Comparison of ENCODE assay signal across 8 mouse cellular contexts in the genomic region with DNA sequence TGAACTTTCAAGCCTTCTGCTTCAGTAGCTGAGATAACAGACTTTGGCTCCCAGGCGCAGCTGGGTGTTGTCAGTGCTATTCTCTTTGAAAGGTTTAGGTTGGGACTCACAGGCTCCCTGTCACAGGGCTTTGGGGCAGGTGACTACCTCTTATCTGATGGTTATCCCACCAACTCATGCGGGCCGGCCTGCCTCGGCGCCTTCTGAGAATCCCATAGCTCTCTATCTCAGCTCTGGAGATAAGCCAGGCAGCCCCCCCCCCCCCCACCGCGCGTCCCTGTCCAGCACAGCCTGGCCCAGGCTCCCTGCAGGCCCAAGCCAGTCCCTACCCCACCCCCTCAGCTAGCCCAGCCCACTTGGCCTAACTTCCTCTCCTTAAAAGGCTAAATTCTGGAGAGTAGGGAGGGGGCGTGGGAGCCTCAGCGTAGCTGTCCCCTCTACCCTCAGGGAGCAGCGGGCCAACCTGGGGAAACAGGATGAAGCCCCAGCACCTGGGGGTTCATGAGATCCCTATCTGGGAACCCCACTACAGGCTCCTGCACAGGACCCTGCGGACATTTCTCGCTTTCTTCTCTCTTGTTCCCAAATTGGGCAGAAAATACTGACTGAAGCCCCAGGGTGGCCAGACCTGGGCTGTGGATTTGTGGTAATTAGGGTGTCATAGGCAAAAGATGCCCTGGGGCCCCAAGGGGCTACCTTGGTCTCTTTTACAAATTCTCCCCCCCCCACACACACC. TPM values are rescaled to one million over a fixed set of nuclear protein-coding genes. Genes with fewer than 3 reads are reported as not detected.
A peak's percentile ranks its signal among the peaks of the same experiment; 100 is the strongest.
DNase-seq lines count a peak whose midpoint lies in the region; ATAC-seq and TF ChIP-seq lines count a peak whose summit lies in the region.

No protein-coding gene starts in this region.

- H3K36me3 ChIP-seq in ES-Bruce4 (ENCODE audit: control insufficient read depth, insufficient read depth, low read length, poor library complexity, severe bottlenecking), result no peaks in the 10 kb centered on the region
- no peaks in the 10 kb centered on the region for H3K36me3 ChIP-seq in forebrain, embryonic 14.5 days (ENCODE audit: control insufficient read depth, insufficient read depth, low read length)
- no peaks in the 10 kb centered on the region for H3K36me3 ChIP-seq in hindbrain, postnatal 0 days (ENCODE audit: insufficient read depth, low read length)
- H3K36me3 ChIP-seq in liver, embryonic 16.5 days (ENCODE audit: control insufficient read depth, insufficient read depth), result no peaks in the 10 kb centered on the region
- H3K36me3 ChIP-seq in stomach, embryonic 15.5 days, result no peaks in the 10 kb centered on the region

- WGBS in forebrain, embryonic 14.5 days, result 14% methylated on average over 13 of the region's 13 CpGs
- 24% methylated on average over 11 of the region's 13 CpGs for WGBS in hindbrain, postnatal 0 days
- 17% methylated on average over 13 of the region's 13 CpGs for WGBS in liver, embryonic 16.5 days (ENCODE audit: insufficient replicate concordance)
- 16% methylated on average over 13 of the region's 13 CpGs for WGBS in stomach, embryonic 15.5 days

- TF ChIP-seq CTCF in ES-Bruce4 (IDR thresholded peaks at IDR 0.05; ENCODE audit: low read depth, low read length), result no peak
- TF ChIP-seq CTCF in hindbrain, postnatal 0 days (IDR thresholded peaks at IDR 0.05; ENCODE audit: low read depth), result no peak

- H3K4me3 ChIP-seq in ES-Bruce4 (ENCODE audit: low read depth, low read length), result no peak overlapping the region
- H3K4me3 ChIP-seq in forebrain, embryonic 14.5 days (ENCODE audit: low read depth, low read length), result no peak overlapping the region
- no peak overlapping the region for H3K4me3 ChIP-seq in hindbrain, postnatal 0 days (ENCODE audit: low read length)
- peak overlapping the region; percentile 19; the same call in 1 of the 2 replicates for H3K4me3 ChIP-seq in liver, embryonic 16.5 days (ENCODE audit: low read depth, low read length)
- H3K4me3 ChIP-seq in stomach, embryonic 15.5 days (replicated peaks), result no peak overlapping the region

- H3K9ac ChIP-seq in ES-Bruce4 (ENCODE audit: low read depth, poor library complexity, severe bottlenecking), result peak overlapping the region; percentile 43
- no peak overlapping the region for H3K9ac ChIP-seq in forebrain, embryonic 14.5 days (ENCODE audit: low read length)
- no peak overlapping the region for H3K9ac ChIP-seq in hindbrain, postnatal 0 days (replicated peaks; ENCODE audit: low read length)
- peak overlapping the region; percentile 51 for H3K9ac ChIP-seq in liver, embryonic 16.5 days (ENCODE audit: low read depth, low read length)
- no peak overlapping the region for H3K9ac ChIP-seq in stomach, embryonic 15.5 days

- no peak overlapping the region for H3K4me2 ChIP-seq in forebrain, embryonic 14.5 days (ENCODE audit: low read length)
- H3K4me2 ChIP-seq in hindbrain, postnatal 0 days (ENCODE audit: low read depth, low read length), result no peak overlapping the region
- H3K4me2 ChIP-seq in liver, embryonic 16.5 days (ENCODE audit: low read depth, low read length), result peak overlapping the region; percentile 5; the same call in 1 of the 2 replicates
- H3K4me2 ChIP-seq in stomach, embryonic 15.5 days, result peak overlapping the region; percentile 39

- peak; percentile 69 for DNase-seq in adrenal gland, postnatal 14 days
- DNase-seq in adrenal gland, adult 8-10 months, result no peak
- DNase-seq in forebrain, embryonic 14.5 days (ENCODE audit: low spot score), result no peak
- DNase-seq in hindbrain, postnatal 0 days (ENCODE audit: low spot score), result peak; percentile 14
- DNase-seq in right cerebral cortex, postnatal 4 days, result no peak

- no peaks in the 10 kb centered on the region for H3K27me3 ChIP-seq in ES-Bruce4 (ENCODE audit: control insufficient read depth, insufficient read depth, low read length, poor library complexity, severe bottlenecking)
- no peaks in the 10 kb centered on the region for H3K27me3 ChIP-seq in forebrain, embryonic 14.5 days (replicated peaks; ENCODE audit: control insufficient read depth, insufficient read depth, low read length)
- H3K27me3 ChIP-seq in hindbrain, postnatal 0 days (ENCODE audit: insufficient read depth, low read length), result no peaks in the 10 kb centered on the region
- no peaks in the 10 kb centered on the region for H3K27me3 ChIP-seq in liver, embryonic 16.5 days (ENCODE audit: control insufficient read depth, insufficient read depth, low read depth, low read length)
- H3K27me3 ChIP-seq in stomach, embryonic 15.5 days (replicated peaks), result no peaks in the 10 kb centered on the region

- peak overlapping the region; percentile 95; the same call in 1 of the 2 replicates for H3K27ac ChIP-seq in ES-Bruce4 (ENCODE audit: insufficient read depth, low read length)
- no peak overlapping the region for H3K27ac ChIP-seq in forebrain, embryonic 14.5 days (ENCODE audit: low read depth, low read length)
- H3K27ac ChIP-seq in hindbrain, postnatal 0 days, result 0 out of 2 replicates have a peak overlapping the region, but pooled peaks have one; percentile 11
- H3K27ac ChIP-seq in liver, embryonic 16.5 days (ENCODE audit: low read length), result peak overlapping the region; percentile 68
- peak overlapping the region; percentile 90 for H3K27ac ChIP-seq in stomach, embryonic 15.5 days

- no peaks in the 10 kb centered on the region for H3K9me3 ChIP-seq in ES-Bruce4 (replicated peaks; ENCODE audit: control insufficient read depth, insufficient read depth, low read length, poor library complexity, severe bottlenecking)
- H3K9me3 ChIP-seq in forebrain, embryonic 14.5 days (replicated peaks; ENCODE audit: control insufficient read depth, low read length), result no peaks in the 10 kb centered on the region
- H3K9me3 ChIP-seq in hindbrain, postnatal 0 days (ENCODE audit: low read length), result no peaks in the 10 kb centered on the region
- H3K9me3 ChIP-seq in liver, embryonic 16.5 days (replicated peaks; ENCODE audit: control insufficient read depth, low read length), result no peaks in the 10 kb centered on the region
- H3K9me3 ChIP-seq in stomach, embryonic 15.5 days, result no peaks in the 10 kb centered on the region

- H3K4me1 ChIP-seq in ES-Bruce4 (ENCODE audit: control insufficient read depth, insufficient read depth, low read length), result peaks cover 15% of the 10 kb centered on the region
- H3K4me1 ChIP-seq in forebrain, embryonic 14.5 days (ENCODE audit: control insufficient read depth, insufficient read depth, low read length), result 0 out of 2 replicates have a peak, but pooled peaks cover 6% of the 10 kb centered on the region
- H3K4me1 ChIP-seq in hindbrain, postnatal 0 days (ENCODE audit: insufficient read depth, low read length), result no peaks in the 10 kb centered on the region
- H3K4me1 ChIP-seq in liver, embryonic 16.5 days (ENCODE audit: control insufficient read depth, low read depth, low read length), result peaks cover 58% of the 10 kb centered on the region
- H3K4me1 ChIP-seq in stomach, embryonic 15.5 days, result peaks cover 38% of the 10 kb centered on the region

- no peak for TF ChIP-seq POLR2A in ES-Bruce4 (IDR thresholded peaks at IDR 0.05; ENCODE audit: insufficient read depth, low read length)

- peak; percentile 45; the same call in 1 of the 2 replicates for TF ChIP-seq EP300 in ES-Bruce4 (IDR thresholded peaks at IDR 0.05; ENCODE audit: insufficient read depth, low read depth, low read length)

- peak; percentile 32; the same call in 1 of the 2 replicates for ATAC-seq in forebrain, embryonic 14.5 days
- ATAC-seq in hindbrain, postnatal 0 days, result peak; percentile 67
- ATAC-seq in liver, embryonic 16.5 days (ENCODE audit: low read depth), result peak; percentile 45
- peak; percentile 84 for ATAC-seq in stomach, embryonic 15.5 days (ENCODE audit: insufficient read depth, low FRiP score, low read depth)

RNA-seq across cellular contexts. Expression of gene Actb, which starts 19.8 kb away (rescaled TPM):
- total RNA-seq in adrenal gland, postnatal 14 days (2021), result 2,967 and 3,254 TPM in 2 replicates
- 1,000 to 10,000 TPM; 3,015 to 3,481 (median 3,228) TPM for total RNA-seq in adrenal gland, adult 8-10 months (2022)
- polyA plus RNA-seq in ES-Bruce4 (2011; ENCODE audit: insufficient read depth, insufficient read length, low read depth, missing spikeins), result 3,823 and 4,237 TPM in 2 replicates
- 18,122 and 18,216 TPM in 2 replicates for polyA plus RNA-seq in forebrain, embryonic 14.5 days (2014; fragmentation: Nextera tagmentation; extraction: Ambion mirVana)
- total RNA-seq in hindbrain, postnatal 0 days (2014; rRNA removed), result 5,437 and 5,693 TPM in 2 replicates
- polyA plus RNA-seq in hindbrain, postnatal 0 days (2015; fragmentation: Nextera tagmentation; extraction: Ambion mirVana), result 15,098 and 15,291 TPM in 2 replicates
- polyA plus RNA-seq in liver, embryonic 16.5 days (2015; fragmentation: Nextera tagmentation; extraction: Ambion mirVana), result 6,197 and 6,568 TPM in 2 replicates
- polyA plus RNA-seq in stomach, embryonic 15.5 days (2015; fragmentation: Nextera tagmentation; extraction: Ambion mirVana), result 14,327 and 14,357 TPM in 2 replicates

RNA-seq across cellular contexts. Expression of gene Fbxl18, which starts 31.2 kb away (rescaled TPM):
- 11.8 and 12.0 TPM in 2 replicates for total RNA-seq in adrenal gland, postnatal 14 days (2021)
- 10 to 100 TPM; 14.0 to 18.5 (median 15.1) TPM for total RNA-seq in adrenal gland, adult 8-10 months (2022)
- 19.3 and 21.2 TPM in 2 replicates for polyA plus RNA-seq in ES-Bruce4 (2011; ENCODE audit: insufficient read depth, insufficient read length, low read depth, missing spikeins)
- polyA plus RNA-seq in forebrain, embryonic 14.5 days (2014; fragmentation: Nextera tagmentation; extraction: Ambion mirVana), result 14.5 and 20.8 TPM in 2 replicates
- 68.6 and 73.8 TPM in 2 replicates for total RNA-seq in hindbrain, postnatal 0 days (2014; rRNA removed)
- 28.0 and 31.4 TPM in 2 replicates for polyA plus RNA-seq in hindbrain, postnatal 0 days (2015; fragmentation: Nextera tagmentation; extraction: Ambion mirVana)
- polyA plus RNA-seq in liver, embryonic 16.5 days (2015; fragmentation: Nextera tagmentation; extraction: Ambion mirVana), result 2.7 TPM in 2 replicates
- polyA plus RNA-seq in stomach, embryonic 15.5 days (2015; fragmentation: Nextera tagmentation; extraction: Ambion mirVana), result 12.3 and 12.6 TPM in 2 replicates

RNA-seq across cellular contexts. Expression of gene Fscn1, which starts 33.8 kb away (rescaled TPM):
- total RNA-seq in adrenal gland, postnatal 14 days (2021), result 62.0 and 75.3 TPM in 2 replicates
- total RNA-seq in adrenal gland, adult 8-10 months (2022), result 10 to 100 TPM; 22.0 to 33.6 (median 31.7) TPM
- 139 and 155 TPM in 2 replicates for polyA plus RNA-seq in ES-Bruce4 (2011; ENCODE audit: insufficient read depth, insufficient read length, low read depth, missing spikeins)
- polyA plus RNA-seq in forebrain, embryonic 14.5 days (2014; fragmentation: Nextera tagmentation; extraction: Ambion mirVana), result 477 and 560 TPM in 2 replicates
- total RNA-seq in hindbrain, postnatal 0 days (2014; rRNA removed), result 613 and 715 TPM in 2 replicates
- 412 and 457 TPM in 2 replicates for polyA plus RNA-seq in hindbrain, postnatal 0 days (2015; fragmentation: Nextera tagmentation; extraction: Ambion mirVana)
- polyA plus RNA-seq in liver, embryonic 16.5 days (2015; fragmentation: Nextera tagmentation; extraction: Ambion mirVana), result 19.6 and 20.4 TPM in 2 replicates
- polyA plus RNA-seq in stomach, embryonic 15.5 days (2015; fragmentation: Nextera tagmentation; extraction: Ambion mirVana), result 181 and 185 TPM in 2 replicates

Comparison
In these comparisons a context has a peak if more than half of its experiments do, and no peak if none do; other contexts are left out.
1. DNase-seq: peak in adrenal gland, postnatal 14 days (single experiment) and hindbrain, postnatal 0 days (single experiment); none in adrenal gland, adult 8-10 months (single experiment), forebrain, embryonic 14.5 days (single experiment) and right cerebral cortex, postnatal 4 days (single experiment).
2. H3K9ac ChIP-seq: peak in ES-Bruce4 (single experiment) and liver, embryonic 16.5 days (single experiment); none in forebrain, embryonic 14.5 days (single experiment), hindbrain, postnatal 0 days (single experiment) and stomach, embryonic 15.5 days (single experiment).
3. ATAC-seq: peak in every context shown above with its lines; median percentile 84 in stomach, embryonic 15.5 days; 67 in hindbrain, postnatal 0 days; 45 in liver, embryonic 16.5 days; 32 in forebrain, embryonic 14.5 days.
4. H3K4me2 ChIP-seq: peak in liver, embryonic 16.5 days (single experiment) and stomach, embryonic 15.5 days (single experiment); none in forebrain, embryonic 14.5 days (single experiment) and hindbrain, postnatal 0 days (single experiment).